Mouse (Mus musculus) midbrain, embryonic 11.5 days (tissue): ENCODE data around the gene Gm15319. TPM values are rescaled to one million over a fixed set of nuclear protein-coding genes. Genes with fewer than 3 reads are reported as not detected.
A peak's percentile ranks its signal among the peaks of the same experiment; 100 is the strongest.
"Not testable (repeated sequence)": the region's sequence is repeated elsewhere in the genome, so short reads cannot be mapped to it uniquely, and the experiment has no call there.

Experiments used
- ATAC-seq: fragments of 200-750 bp; cut with Nextera tagmentation; 2 replicates; pipeline ENCODE4 v1.8.0; 2017; ENCODE audit warnings: moderate TSS enrichment, moderate library complexity; ENCODE audit not compliant: low FRiP score
- DNase-seq: peaks from one replicate; pipeline ENCODE4 v3.0.0; 2015; ENCODE audit warnings: low spot score; ENCODE audit errors: missing footprints
- H3K27ac ChIP-seq: fragments of 300-500 bp; sonication (generic); 2 replicates; pipeline ENCODE4 v1.5.1; 2014; ENCODE audit warnings: low read depth, low read length
- H3K27me3 ChIP-seq: fragments of 300-500 bp; sonication (generic); 2 replicates; pipeline ENCODE4 v1.6.1; 2014; ENCODE audit warnings: mild to moderate bottlenecking, low read length, moderate library complexity, mixed read lengths; ENCODE audit not compliant: control insufficient read depth, insufficient read depth
- H3K36me3 ChIP-seq: fragments of 300-500 bp; sonication (generic); 2 replicates; pipeline ENCODE4 v1.6.1; 2014; ENCODE audit warnings: mild to moderate bottlenecking, low read length, moderate library complexity, mixed read lengths; ENCODE audit not compliant: control insufficient read depth, insufficient read depth
- H3K4me1 ChIP-seq: fragments of 300-500 bp; sonication (generic); 2 replicates; pipeline ENCODE4 v1.6.1; 2014; ENCODE audit warnings: low read length; ENCODE audit not compliant: control insufficient read depth, insufficient read depth
- H3K4me2 ChIP-seq: fragments of 300-500 bp; sonication (generic); 2 replicates; pipeline ENCODE4 v1.6.1; 2014; ENCODE audit warnings: mild to moderate bottlenecking, moderate library complexity
- H3K4me3 ChIP-seq: fragments of 300-500 bp; sonication (generic); 2 replicates; pipeline ENCODE4 v1.5.1; 2014; ENCODE audit warnings: low read depth, low read length
- H3K9ac ChIP-seq: fragments of 300-500 bp; sonication (generic); 2 replicates; pipeline ENCODE4 v1.6.1; 2014; ENCODE audit warnings: low read length
- H3K9me3 ChIP-seq: fragments of 300-500 bp; sonication (generic); 2 replicates; pipeline ENCODE4 v1.6.1; 2016; ENCODE audit warnings: low read length; ENCODE audit not compliant: control insufficient read depth
- WGBS: fragments of 180-500 bp; shearing (Covaris S2); extraction: QIAGEN DNeasy Blood & Tissue Kit; methylation state at CpG from one replicate; pipeline ENCODE4 v1.1.7; 2014; 5-methylcytosine and 5-hydroxymethylcytosine counted together
- polyA plus RNA-seq: library from polyadenylated mRNA; unstranded; fragments of >200 nt; fragmentation: Nextera tagmentation; extraction: Ambion mirVana; gene quantifications from 2 replicates; pipeline ENCODE4 v1.2.1, GENCODE M21; 2014

Gm15319 gene
- polyA plus RNA-seq, result 0.11 TPM in 1 of 2 replicates, not detected in the other

DNA sequence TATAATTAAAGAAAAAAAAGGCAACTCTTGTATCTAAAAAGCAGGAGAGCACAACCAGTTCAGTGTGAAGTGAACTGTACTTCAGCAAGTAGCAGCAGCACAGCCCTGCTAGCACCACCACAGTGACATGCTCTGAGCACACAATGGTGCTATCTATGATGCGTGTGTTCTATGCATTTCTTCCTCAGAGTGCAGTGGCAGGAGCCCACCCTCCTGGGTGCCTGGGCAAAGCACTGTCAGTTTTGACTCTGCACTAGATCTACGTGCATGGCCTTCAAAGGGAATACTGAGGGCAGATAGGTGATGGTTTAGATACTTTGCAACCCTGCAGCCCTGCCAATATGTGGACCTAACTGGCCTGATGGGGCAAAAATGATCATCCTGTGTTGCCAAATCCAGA lies at the start of gene Gm15319:
TSS of gene Gm15319 (minus strand) at position 101 of the 400 bp plus-strand sequence.
- WGBS, result no CpG with 5 or more reads among the region's 2 CpGs
- H3K27ac ChIP-seq, result not testable (repeated sequence)

GRCm38 (mm10) chr8:20410355-20410754 lies 47.3 kb upstream of the Gm15319 start:
- not testable (repeated sequence) for H3K27me3 ChIP-seq, H3K4me1 ChIP-seq, H3K4me2 ChIP-seq, ATAC-seq, H3K36me3 ChIP-seq, H3K9me3 ChIP-seq, DNase-seq, H3K27ac ChIP-seq, H3K4me3 ChIP-seq, H3K9ac ChIP-seq
- WGBS, result no CpG with 5 or more reads among the region's 3 CpGs

More for the DNA sequence above, at the start of gene Gm15319:
- not testable (repeated sequence) for H3K9me3 ChIP-seq, H3K9ac ChIP-seq, H3K36me3 ChIP-seq, ATAC-seq, H3K4me2 ChIP-seq, H3K4me3 ChIP-seq, DNase-seq, H3K27me3 ChIP-seq, H3K4me1 ChIP-seq

- not testable (repeated sequence) for ATAC-seq, H3K4me3 ChIP-seq, H3K4me2 ChIP-seq, DNase-seq, H3K9me3 ChIP-seq, H3K36me3 ChIP-seq, H3K27ac ChIP-seq, H3K9ac ChIP-seq, H3K4me1 ChIP-seq, H3K27me3 ChIP-seq
- 96% methylated on average over 7 of the region's 8 CpGs for WGBS
Measured at GRCm38 (mm10) chr8:20408441-20409030, 45.5 kb upstream of the Gm15319 start.

DNA sequence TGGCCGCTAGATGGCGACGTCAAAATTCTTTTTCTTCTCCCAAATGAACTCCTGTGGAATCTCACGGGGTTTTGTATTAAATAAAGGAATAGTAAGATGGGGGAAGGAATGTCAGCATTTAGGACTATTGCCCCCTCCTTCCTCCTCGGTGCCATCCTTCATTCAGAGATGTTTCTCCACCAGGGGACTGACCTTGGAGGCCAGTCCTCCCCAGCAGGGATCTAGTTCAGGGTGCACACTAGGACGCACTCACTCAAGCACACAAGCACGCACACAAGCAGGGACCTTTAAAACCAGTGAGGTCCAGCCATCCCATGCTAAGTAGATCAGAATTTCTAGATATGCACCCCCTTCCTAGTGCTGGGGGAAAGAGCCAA lies 26.3 kb upstream of the Gm15319 start:
- 25% methylated on average over 2 of the region's 7 CpGs for WGBS
- not testable (repeated sequence) for H3K9me3 ChIP-seq, H3K9ac ChIP-seq, H3K4me3 ChIP-seq, H3K27me3 ChIP-seq, DNase-seq, H3K4me1 ChIP-seq, H3K27ac ChIP-seq, H3K36me3 ChIP-seq, H3K4me2 ChIP-seq
- ATAC-seq, result peak; percentile 79

- 100% methylated on average over 1 of the region's 7 CpGs for WGBS
- not testable (repeated sequence) for H3K4me1 ChIP-seq, H3K9me3 ChIP-seq, H3K36me3 ChIP-seq, DNase-seq, H3K27me3 ChIP-seq, H3K4me2 ChIP-seq, H3K9ac ChIP-seq, H3K27ac ChIP-seq, H3K4me3 ChIP-seq
- ATAC-seq, result peak; percentile 85
Measured at GRCm38 (mm10) chr8:20388706-20389362, 25.8 kb upstream of the Gm15319 start.

DNA sequence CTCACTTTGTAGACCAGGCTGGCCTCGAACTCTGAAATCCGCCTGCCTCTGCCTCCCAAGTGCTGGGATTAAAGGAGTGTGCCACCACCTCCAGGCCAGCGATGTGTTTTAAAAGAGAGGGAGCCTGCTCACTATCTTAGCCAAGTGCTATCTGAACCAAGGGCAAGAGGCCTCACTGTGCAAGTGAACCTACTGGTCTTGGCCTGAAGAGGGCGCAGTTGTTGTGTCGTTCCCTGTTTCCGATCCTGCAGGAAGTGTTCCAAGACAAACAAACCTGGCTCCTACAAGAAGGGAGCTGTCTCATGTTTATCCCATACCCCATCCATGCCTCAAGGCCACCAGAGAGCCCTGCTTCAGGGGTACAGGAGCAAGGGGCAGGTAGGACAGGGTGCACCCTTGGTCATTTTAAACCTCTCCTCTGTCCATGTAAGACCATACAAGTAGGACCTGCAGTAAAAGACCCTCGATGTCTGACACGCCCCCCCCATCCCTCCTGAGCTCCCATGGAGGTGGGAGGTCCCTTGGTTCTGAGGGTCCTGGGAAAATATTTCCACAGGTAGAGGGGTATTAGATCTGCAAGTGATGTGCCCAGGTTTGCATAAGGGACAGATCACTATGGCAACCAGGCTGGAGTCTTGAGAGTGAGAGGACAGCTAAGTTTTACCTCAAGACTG lies 24.2 kb upstream of the Gm15319 start:
- not testable (repeated sequence) for ATAC-seq, H3K27ac ChIP-seq, H3K9me3 ChIP-seq, H3K4me2 ChIP-seq, H3K36me3 ChIP-seq, H3K4me1 ChIP-seq, DNase-seq, H3K9ac ChIP-seq, H3K4me3 ChIP-seq, H3K27me3 ChIP-seq
- WGBS, result 89% methylated on average over 2 of the region's 8 CpGs

GRCm38 (mm10) chr8:20384990-20385389 lies 22.0 kb upstream of the Gm15319 start:
- H3K9me3 ChIP-seq, H3K4me3 ChIP-seq, H3K27me3 ChIP-seq, H3K9ac ChIP-seq, H3K4me2 ChIP-seq, ATAC-seq, H3K27ac ChIP-seq, H3K36me3 ChIP-seq, H3K4me1 ChIP-seq, DNase-seq: not testable (repeated sequence)
- WGBS, result no CpG with 5 or more reads among the region's 2 CpGs

- not testable (repeated sequence) for H3K36me3 ChIP-seq, H3K4me3 ChIP-seq, H3K27ac ChIP-seq, H3K4me2 ChIP-seq, ATAC-seq, DNase-seq, H3K27me3 ChIP-seq, H3K9me3 ChIP-seq, H3K9ac ChIP-seq, H3K4me1 ChIP-seq
- WGBS, result 89% methylated on average over 8 of the region's 9 CpGs
Measured at GRCm38 (mm10) chr8:20384131-20384530, 21.1 kb upstream of the Gm15319 start.

DNA sequence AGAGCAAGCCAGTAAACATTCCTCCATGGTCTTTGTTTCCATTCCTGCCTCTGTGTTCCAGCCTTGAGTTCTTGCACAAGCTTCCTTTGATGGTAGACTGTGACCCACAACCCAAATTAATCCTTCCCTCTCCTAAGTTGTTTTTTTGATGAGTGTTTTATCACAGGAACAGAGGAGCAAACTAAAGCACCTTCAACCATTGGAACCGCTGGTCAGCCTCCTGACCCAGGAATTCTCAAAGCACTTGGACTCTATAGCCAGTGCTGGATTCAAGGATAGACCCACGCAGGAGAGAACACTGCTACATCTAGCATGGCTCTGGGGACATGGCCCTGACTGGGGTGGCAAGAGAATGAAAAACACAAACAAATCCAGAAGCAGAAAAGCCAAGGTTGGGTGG lies 19.1 kb upstream of the Gm15319 start:
- ATAC-seq, H3K9ac ChIP-seq, H3K9me3 ChIP-seq, H3K4me2 ChIP-seq, H3K4me1 ChIP-seq, H3K27ac ChIP-seq, H3K4me3 ChIP-seq, H3K36me3 ChIP-seq, H3K27me3 ChIP-seq, DNase-seq: not testable (repeated sequence)
- 84% methylated on average over 2 of the region's 2 CpGs for WGBS
